Mouse (Mus musculus) NIH3T3 (cell line): Measurements from ENCODE around the gene Ubtf.
"Not testable (repeated sequence)": the region's sequence is repeated elsewhere in the genome, so short reads cannot be mapped to it uniquely, and the experiment has no call there.

ENCODE experiments used
- DNase-seq: peaks from one replicate; pipeline ENCODE4 v3.0.0-alpha.2; 2012; ENCODE audit warnings: low read depth

Gene Ubtf

DNA sequence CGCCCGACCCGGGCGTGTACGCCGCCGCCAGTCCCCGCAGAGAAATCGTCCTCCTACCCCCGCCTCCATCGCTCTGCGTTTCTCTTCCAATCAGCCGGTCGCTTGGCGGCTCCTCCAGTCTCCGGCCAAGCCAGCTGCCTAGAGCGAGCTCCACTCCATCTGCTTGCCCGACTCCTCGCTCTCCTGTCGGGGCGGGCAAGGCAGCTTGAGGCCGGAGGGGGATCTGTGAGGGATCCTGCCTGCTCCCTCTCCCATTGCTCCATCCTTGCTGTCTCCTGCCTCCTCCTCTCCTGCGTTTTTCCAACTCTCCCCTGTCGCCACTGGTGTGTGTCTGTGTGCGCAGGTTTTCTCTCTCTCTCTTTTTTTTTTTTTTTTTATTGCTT, at the start of gene Ubtf:
Gene Ubtf, minus strand, starts transcription at position 333 of the 383 bp plus-strand sequence.
- peak; percentile 90 for DNase-seq

DNA sequence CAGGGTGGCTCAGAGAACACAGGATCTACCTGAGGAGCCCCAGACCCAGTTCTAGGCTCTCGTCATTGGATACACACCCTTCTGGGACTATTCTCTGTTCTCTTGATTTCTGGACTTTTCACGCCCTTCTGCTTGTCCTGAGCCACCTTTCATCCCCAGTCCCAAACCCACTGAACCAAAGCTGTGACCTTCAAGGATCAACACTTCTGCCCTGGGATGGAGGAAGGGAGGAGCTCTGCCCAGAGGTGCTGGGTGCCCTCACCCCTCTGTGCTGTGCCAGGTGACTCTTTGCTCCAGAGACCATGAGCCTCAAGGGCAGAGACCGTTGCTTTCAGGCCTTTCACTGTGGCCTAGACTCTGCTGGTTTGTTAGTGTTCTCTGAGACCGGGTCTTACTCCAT, 49.7 kb upstream of the Ubtf start:
- DNase-seq = no peak

DNA sequence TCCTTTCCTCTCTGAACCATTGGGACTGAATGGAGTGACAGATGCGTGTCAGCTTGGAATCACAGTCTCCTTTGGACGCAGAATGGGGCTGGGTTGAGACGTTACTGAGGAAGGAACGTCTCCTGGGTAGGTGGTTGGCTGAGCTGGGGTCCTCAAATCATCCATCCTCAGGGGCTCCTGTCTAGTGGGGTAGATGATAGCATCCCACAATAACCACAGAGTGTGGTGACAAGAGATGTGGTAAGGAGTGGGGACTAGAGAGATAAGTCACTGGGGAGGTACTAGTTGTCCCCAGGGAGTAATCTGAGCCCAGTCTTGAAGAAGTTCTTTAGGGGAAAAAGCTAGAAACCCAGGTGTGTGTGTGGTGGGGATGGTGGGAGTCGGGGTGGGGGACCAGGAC, 48.8 kb upstream of the Ubtf start:
- no peak for DNase-seq

DNA sequence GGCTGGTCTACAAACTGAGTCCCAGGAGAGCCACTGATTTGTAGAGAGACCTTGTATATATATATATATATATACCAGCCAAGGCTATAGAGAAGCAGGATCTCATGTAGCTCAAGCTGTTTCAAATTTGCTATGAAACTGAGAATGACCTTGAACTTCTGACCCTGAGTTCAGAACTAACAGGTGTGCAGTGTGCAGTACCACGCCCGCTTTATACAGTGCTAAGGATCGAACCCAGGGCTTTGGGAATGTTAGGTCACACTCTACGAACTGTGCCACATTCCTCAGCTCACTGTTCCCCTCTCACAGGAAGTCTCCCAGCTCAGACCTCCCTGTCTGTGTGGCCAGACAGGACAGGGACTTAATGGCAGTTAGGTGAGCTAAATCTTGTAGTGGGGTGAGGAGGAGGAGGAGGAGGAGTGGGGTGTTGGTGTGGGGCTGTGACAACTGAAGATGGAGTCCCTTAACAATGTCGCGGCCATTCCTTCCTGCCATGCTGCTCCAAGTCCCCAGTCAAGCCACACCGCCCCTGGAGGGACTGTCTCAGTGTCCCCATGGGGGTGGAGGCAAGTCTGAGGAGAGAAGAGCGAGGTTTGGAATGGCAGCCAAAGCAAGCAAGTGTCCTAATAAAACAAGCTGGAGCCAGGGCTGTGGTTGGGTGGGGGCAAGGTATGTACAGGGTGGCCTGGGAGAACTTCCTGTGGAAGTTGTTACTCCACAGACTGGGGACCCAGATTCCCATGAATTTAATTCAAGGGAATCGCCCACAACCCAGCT, 48.1 kb upstream of the Ubtf start:
- DNase-seq = no peak

GRCm38 (mm10) chr11:102366103-102366502, 46.6 kb upstream of the Ubtf start, which contains the start of gene Slc4a1:
Gene Slc4a1 (minus strand): TSS chr11:102366203.
- not testable (repeated sequence) for DNase-seq

DNA sequence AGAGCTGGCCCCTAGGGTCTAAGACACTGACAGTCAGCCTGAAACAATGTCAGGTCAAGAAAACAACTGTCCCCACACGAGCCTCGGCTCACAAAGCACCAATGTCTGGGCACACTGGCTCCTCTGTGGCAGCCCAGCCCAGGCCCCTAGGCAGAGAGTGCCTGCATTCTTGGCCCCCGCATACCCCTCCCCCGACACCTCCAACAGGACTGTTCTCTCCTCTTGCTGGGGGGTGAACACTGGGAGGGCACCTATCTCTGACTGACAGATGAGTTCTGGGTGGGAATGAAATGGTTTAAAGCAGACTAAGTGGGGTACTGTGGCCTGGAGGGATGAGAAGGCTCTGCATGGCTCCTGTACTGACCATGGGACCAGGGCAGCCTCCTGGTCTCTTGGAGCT, 46.2 kb upstream of the Ubtf start:
- DNase-seq = no peak

- no peak for DNase-seq
Measured at GRCm38 (mm10) chr11:102364570-102365371, 45.2 kb upstream of the Ubtf start.

DNA sequence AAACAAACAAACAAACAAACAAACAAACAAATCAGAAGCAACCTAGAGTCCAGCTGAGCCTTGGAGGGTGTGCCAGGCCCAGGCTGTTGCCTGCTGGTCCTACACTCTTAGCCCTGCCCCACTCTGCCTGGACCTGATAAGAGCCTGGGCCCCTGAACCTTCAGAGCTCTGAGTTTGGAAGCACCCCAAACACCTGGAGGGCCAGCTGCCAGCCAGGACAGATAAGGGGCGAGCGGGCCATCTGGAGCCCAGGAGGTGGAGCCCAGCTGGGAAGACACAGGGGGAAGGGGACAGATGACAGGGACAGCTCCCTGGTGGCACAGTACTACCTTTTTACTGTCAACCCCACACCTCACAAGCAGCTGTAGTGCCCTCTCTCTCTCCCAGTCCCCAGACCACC, 44.1 kb upstream of the Ubtf start:
- DNase-seq = no peak

DNA sequence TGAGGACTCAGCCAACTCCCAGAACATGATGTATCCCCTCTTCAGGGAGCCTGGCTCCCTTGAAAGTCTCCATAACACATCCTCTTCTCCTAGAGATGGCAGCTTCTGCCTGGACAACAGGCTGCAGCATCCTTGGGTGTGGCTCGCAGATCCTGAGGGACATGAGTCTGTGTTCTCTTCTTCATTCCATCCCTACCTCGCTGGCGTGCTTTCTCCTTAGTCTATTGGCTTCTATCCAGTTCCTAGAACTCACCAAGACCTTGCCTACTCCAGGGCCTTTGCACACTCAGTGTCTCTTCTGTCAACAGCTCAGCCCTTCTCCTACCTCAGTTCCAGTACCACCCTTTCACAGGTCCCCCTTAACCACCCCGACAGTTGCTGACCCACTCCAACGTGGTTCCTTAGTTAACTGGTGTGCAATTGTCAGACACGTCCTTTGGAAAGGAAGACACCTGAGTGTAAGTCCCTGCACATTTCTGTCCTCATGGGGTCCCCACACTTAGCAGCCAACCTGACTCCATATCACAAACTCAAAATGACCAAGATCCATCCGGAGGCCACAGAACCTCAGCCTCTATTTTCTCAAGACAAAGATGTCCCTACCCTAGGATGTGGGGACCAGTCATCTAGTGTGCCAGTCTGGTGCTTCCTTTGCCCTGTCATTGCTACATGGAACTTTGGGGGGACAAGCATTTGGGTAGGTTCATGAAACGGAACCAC, 42.4 kb upstream of the Ubtf start:
- DNase-seq = no peak

DNA sequence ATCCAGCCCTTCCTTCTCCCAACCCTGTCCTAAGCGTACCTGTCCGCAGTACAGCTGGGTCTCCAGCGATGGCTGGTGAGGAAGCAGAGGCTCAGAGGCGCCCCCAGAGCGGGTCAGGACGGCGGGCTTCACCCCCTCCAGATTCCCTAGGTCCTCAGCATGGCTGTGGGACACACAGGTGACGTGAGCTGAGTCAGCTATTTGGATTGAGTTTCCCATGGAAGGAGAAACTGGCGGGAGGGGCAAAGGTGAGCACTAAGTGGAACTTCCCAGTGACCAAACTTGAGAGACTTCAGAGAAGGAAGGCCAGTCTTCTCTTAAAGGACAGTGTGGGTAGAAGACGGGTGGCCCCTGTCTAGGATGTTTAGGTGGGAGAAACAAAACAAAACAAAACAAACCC, 38.8 kb upstream of the Ubtf start:
- no peak for DNase-seq

DNA sequence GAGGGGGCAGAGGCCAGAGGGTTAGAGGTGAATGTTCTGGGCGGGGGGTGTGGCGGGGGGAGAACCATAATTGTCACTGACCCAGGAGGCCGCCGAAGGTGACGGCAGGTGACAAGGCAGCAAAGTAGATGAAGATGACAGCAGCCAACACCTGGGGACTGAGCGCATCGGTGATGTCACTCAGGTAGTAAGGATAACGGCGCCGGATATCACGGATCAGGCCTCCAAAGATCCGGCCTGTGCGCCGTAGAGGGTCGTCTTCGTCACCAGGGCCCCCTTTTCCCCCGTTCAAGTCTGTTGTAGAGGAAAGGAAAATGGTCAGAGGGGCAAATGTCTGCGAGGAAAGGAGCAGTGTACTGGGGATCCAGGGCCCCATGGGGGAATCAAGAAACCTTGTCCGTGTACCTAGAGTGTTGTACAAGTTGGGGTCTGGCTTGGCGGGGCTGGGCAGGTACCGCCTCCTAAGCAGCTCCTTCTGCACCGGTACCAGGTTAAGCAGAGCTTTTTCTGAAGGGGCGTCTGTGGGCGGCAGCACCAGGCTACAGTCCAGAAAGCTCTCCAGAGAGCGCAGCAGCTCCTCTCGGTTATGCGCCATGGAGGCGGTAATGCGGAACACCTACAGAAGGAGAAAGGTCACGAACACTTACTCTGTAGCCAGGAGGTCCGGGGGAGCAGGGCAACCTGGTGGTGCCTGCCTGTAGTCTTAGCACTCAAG, 37.3 kb upstream of the Ubtf start:
- no peak for DNase-seq

GRCm38 (mm10) chr11:102356190-102356589, 36.6 kb upstream of the Ubtf start:
- no peak for DNase-seq

DNA sequence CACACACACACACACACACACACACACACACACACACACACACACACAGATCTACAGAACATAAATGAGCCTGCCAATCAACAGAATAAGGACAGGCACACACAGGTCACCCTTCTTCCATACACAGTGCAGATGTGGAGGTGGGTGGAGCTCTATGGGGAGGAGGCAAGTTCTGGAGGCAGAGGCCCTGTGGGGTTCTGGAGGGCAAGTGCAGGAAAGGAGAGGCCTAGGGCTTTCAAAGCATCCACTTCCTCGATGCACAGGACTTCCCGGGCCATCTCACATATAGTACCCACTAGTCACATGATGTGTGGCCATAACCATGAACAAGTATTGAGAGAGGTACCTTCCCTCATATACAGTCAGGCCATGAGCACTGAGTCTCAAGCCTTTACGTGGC, 36.0 kb upstream of the Ubtf start:
- DNase-seq = no peak

DNA sequence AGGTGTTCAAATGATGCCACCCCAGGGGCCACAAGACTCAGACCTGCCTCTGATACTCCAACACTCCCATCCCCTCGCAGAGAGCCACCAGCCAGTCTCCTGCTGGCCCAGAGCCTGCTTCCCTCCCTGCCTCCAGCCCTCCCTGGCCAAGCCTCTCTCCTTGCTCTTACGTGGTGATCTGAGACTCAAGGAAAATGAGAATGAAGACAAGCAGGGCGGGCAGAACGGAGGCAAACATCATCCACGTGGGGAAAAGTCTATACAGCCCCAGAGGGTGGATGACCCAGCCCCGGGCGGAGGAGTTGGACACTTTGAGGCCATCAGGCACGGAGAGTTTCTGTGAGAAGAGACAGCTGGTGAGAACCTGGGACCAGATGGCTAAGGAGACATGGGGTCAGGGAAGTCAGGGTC, 33.5 kb upstream of the Ubtf start:
- DNase-seq = no peak

- DNase-seq = no peak
Measured at GRCm38 (mm10) chr11:102352378-102352777, 32.8 kb upstream of the Ubtf start.

DNA sequence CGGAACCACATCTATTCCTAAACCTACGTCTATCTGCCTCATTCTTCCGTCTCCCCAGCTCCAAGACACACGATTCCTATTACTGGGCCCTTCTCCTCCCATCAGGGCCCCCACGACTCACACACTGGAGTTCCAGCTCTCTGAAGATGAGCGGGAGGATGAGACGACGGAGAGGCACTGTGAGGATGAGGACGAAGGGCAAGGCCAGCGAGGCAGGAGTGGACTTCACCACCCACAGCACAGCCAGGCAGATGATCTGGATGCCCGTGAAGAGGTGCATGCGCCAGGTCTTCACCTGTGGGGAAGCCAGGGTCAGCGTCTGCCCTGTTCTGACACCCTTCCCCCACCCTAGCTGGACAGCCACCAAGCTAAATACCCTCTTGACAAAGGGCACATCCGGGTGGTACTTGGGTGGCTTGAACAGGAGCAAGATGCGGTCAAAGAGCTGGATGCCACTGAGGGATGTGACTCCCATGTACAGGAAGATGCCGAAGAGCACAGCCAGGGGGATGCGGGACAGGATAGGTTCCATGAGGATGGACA, 31.5 kb upstream of the Ubtf start:
- no peak for DNase-seq

DNA sequence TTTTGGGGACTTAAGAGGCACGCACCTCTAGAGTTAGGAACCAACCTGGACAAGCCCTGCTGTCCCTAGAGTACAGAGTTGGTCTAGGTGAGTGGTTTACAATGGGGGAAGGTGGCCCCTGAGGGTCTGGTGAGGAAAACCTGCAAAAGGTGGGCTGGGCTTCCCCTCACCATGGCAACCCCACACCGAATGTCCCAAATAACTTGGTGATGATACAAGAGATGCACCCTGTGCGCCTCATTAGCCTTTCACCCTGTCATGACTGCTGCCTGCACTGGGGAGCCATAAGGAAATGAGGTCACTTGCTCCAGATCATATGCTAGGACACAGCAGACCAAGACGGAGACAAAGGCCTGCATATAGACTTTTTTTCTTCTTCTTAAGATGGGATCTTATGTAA, 30.9 kb upstream of the Ubtf start:
- no peak for DNase-seq

DNA sequence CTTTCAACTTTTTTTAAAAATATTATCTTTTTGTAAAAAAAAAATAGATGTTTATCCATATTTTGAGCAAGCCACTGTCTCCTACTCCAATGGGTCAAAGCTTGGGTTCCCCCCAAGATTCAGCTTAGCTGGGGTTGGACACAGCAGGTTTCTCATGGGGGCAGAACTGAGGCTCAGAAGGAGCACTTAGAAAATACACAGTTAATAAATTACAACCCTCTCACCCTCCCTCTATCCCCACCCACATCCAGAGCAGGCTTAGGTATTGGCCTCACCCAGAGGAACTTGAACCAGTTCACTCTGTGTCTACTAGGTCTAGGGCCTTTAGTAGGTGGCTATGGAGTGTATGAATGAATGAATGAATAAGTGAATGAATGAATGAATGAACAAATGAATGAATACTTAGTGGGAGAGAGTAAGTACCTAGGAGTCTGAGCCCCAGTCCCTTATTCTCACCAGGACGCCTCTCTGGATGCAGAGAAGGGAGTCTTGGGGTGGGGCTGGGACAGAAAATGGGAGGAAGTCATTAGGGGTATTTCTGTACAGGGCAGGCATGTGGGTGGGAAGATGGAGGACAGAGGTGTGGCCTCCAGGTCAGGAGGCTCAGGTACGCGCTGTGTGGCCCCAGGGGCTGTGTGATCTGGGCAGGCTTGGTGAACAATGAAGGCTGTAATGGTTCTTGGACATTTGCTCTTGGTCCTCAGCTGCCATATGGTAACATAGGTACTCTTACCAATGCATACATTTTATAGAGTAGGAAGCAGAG, 29.8 kb upstream of the Ubtf start:
- no peak for DNase-seq

GRCm38 (mm10) chr11:102348771-102349170, 29.2 kb upstream of the Ubtf start:
- DNase-seq = no peak

GRCm38 (mm10) chr11:102348101-102348585, 28.6 kb upstream of the Ubtf start:
- DNase-seq = no peak

GRCm38 (mm10) chr11:102347683-102348082, 28.1 kb upstream of the Ubtf start:
- no peak for DNase-seq
